29 mouse cellular contexts compared by ENCODE assay signal in genomic region chr6:126784206-126784605, GRCm38 (mm10). TPM values are rescaled to one million over a fixed set of nuclear protein-coding genes. Genes with fewer than 3 reads are reported as not detected.
DNase-seq lines count a peak whose midpoint lies in the region; ATAC-seq and TF ChIP-seq lines count a peak whose summit lies in the region.
"Had no signal": no experiment of that assay in that cellular context is flagged by ENCODE, and none has a peak within 500 bp of the region (broad histone marks: within the 10 kb centered on the region; RNA-seq: fewer than 3 reads in every experiment).

No protein-coding gene starts in this region.

- no peak for TF ChIP-seq CTCF in heart, adult 2 months (IDR thresholded peaks at IDR 0.05)
- TF ChIP-seq CTCF in brain, embryonic 14.5 days (IDR thresholded peaks at IDR 0.05; ENCODE audit: borderline replicate concordance, extremely low read depth, insufficient read depth, insufficient read length) = no peak

- no peaks in the 10 kb centered on the region for H3K36me3 ChIP-seq in heart, embryonic 11.5 days (ENCODE audit: control insufficient read depth, insufficient read depth, low read length)
- H3K36me3 ChIP-seq in heart, adult 2 months (ENCODE audit: control insufficient read depth, insufficient read depth, low read length) = no peaks in the 10 kb centered on the region
- no peaks in the 10 kb centered on the region for H3K36me3 ChIP-seq in heart, embryonic 14.5 days (ENCODE audit: control insufficient read depth, insufficient read depth, low read length)
- no peaks in the 10 kb centered on the region for H3K36me3 ChIP-seq in stomach, embryonic 14.5 days (ENCODE audit: control insufficient read depth, insufficient read depth, low read length)
- H3K36me3 ChIP-seq: embryonic facial prominence, embryonic 10.5 days; embryonic facial prominence, embryonic 13.5 days; forebrain, embryonic 12.5 days; forebrain, embryonic 15.5 days; G1E; hindbrain, embryonic 12.5 days; hindbrain, embryonic 15.5 days had no signal

- H3K4me2 ChIP-seq in heart, embryonic 11.5 days = peak overlapping the region; percentile 41; the same call in 1 of the 2 replicates
- H3K4me2 ChIP-seq in heart, embryonic 14.5 days (ENCODE audit: low read length) = peak overlapping the region; percentile 29; the same call in 1 of the 2 replicates
- H3K4me2 ChIP-seq in stomach, embryonic 14.5 days (replicated peaks; ENCODE audit: low read depth, low read length) = no peak overlapping the region
- H3K4me2 ChIP-seq: embryonic facial prominence, embryonic 13.5 days; forebrain, embryonic 12.5 days; forebrain, embryonic 15.5 days; hindbrain, embryonic 12.5 days; hindbrain, embryonic 15.5 days had no signal

- H3K4me3 ChIP-seq in heart, embryonic 11.5 days (ENCODE audit: low read depth, low read length) = no peak overlapping the region
- no peak overlapping the region for H3K4me3 ChIP-seq in heart, adult 2 months
- no peak overlapping the region for H3K4me3 ChIP-seq in heart, embryonic 14.5 days (ENCODE audit: control insufficient read depth in 1 of 2, insufficient read depth in 1 of 2, low read depth in 1 of 2, low read length in 2 of 2)
- no peak overlapping the region for H3K4me3 ChIP-seq in stomach, embryonic 14.5 days (ENCODE audit: low read depth, low read length)
- H3K4me3 ChIP-seq: embryonic facial prominence, embryonic 10.5 days; embryonic facial prominence, embryonic 13.5 days; erythroblast, embryonic 14.5 days; forebrain, embryonic 12.5 days; forebrain, embryonic 15.5 days; hindbrain, embryonic 12.5 days; hindbrain, embryonic 15.5 days had no signal

- ATAC-seq in heart, embryonic 11.5 days (replicated peaks; ENCODE audit: insufficient number of reproducible peaks, low FRiP score, low TSS enrichment) = no peak
- no peak for ATAC-seq in heart, embryonic 14.5 days (ENCODE audit: insufficient number of reproducible peaks, insufficient read depth, low FRiP score, low read depth)
- 0 out of 2 replicates have a peak, but pooled peaks have one; percentile 58 for ATAC-seq in stomach, embryonic 14.5 days (ENCODE audit: insufficient number of reproducible peaks, insufficient read depth, low FRiP score, low read depth)
- ATAC-seq: forebrain, embryonic 15.5 days; Patski had no signal

- no peaks in the 10 kb centered on the region for H3K27me3 ChIP-seq in heart, embryonic 11.5 days (ENCODE audit: control insufficient read depth, insufficient read depth, low read length)
- no peaks in the 10 kb centered on the region for H3K27me3 ChIP-seq in heart, adult 2 months (ENCODE audit: control insufficient read depth, insufficient read depth, low read length)
- H3K27me3 ChIP-seq in heart, embryonic 14.5 days (ENCODE audit: control insufficient read depth, insufficient read depth, low read length) = no peaks in the 10 kb centered on the region; the same call in 1 of the 2 replicates
- no peaks in the 10 kb centered on the region for H3K27me3 ChIP-seq in stomach, embryonic 14.5 days (ENCODE audit: control insufficient read depth, insufficient read depth, low read length)
- H3K27me3 ChIP-seq: embryonic facial prominence, embryonic 13.5 days; forebrain, embryonic 12.5 days; forebrain, embryonic 15.5 days; hindbrain, embryonic 12.5 days; hindbrain, embryonic 15.5 days had no signal

- no peak overlapping the region for H3K9ac ChIP-seq in heart, embryonic 11.5 days (ENCODE audit: low read depth, low read length)
- H3K9ac ChIP-seq in heart, adult 2 months (ENCODE audit: low read depth, low read length) = no peak overlapping the region
- H3K9ac ChIP-seq in heart, embryonic 14.5 days (ENCODE audit: low read length) = no peak overlapping the region
- no peak overlapping the region for H3K9ac ChIP-seq in stomach, embryonic 14.5 days (replicated peaks; ENCODE audit: low read depth, low read length)
- H3K9ac ChIP-seq: embryonic facial prominence, embryonic 13.5 days; forebrain, embryonic 12.5 days; forebrain, embryonic 15.5 days; hindbrain, embryonic 12.5 days; hindbrain, embryonic 15.5 days had no signal

- H3K9me3 ChIP-seq in heart, embryonic 11.5 days (replicated peaks; ENCODE audit: control insufficient read depth, low read length) = no peaks in the 10 kb centered on the region
- H3K9me3 ChIP-seq in heart, embryonic 14.5 days (ENCODE audit: control insufficient read depth, low read length) = no peaks in the 10 kb centered on the region
- H3K9me3 ChIP-seq in stomach, embryonic 14.5 days (ENCODE audit: control insufficient read depth, low read depth, low read length) = no peaks in the 10 kb centered on the region
- H3K9me3 ChIP-seq: embryonic facial prominence, embryonic 10.5 days; embryonic facial prominence, embryonic 13.5 days; forebrain, embryonic 12.5 days; forebrain, embryonic 15.5 days; hindbrain, embryonic 12.5 days; hindbrain, embryonic 15.5 days had no signal

- 48% methylated on average over 5 of the region's 5 CpGs for WGBS in heart, embryonic 11.5 days (ENCODE audit: insufficient replicate concordance)
- WGBS in heart, adult 2 months = 48% methylated on average over 5 of the region's 5 CpGs
- 40% methylated on average over 5 of the region's 5 CpGs for WGBS in heart, embryonic 14.5 days
- WGBS in stomach, embryonic 14.5 days = 48% methylated on average over 5 of the region's 5 CpGs

- DNase-seq in heart, adult 2 months = no peak
- no peak for DNase-seq in heart, postnatal 36 days
- peak; percentile 21 for DNase-seq in brain, embryonic 14.5 days (ENCODE audit: low read depth)
- no peak for DNase-seq in layer of hippocampus, postnatal 25 days (ENCODE audit: extremely low spot score in 1 of 2, low spot score in 1 of 2)
- DNase-seq: adrenal gland, postnatal 10 days; adrenal gland, postnatal 36 days; B cell, adult 2 months; cerebellum, adult 11 months; cerebellum, adult 2 months; cerebellum, adult 9-11 months; cerebellum, postnatal 25 days; gastrocnemius, postnatal 10 days; gastrocnemius, postnatal 36 days; kidney, adult 2 months had no signal

- no peaks in the 10 kb centered on the region for H3K79me2 ChIP-seq in heart, adult 2 months (replicated peaks; ENCODE audit: control insufficient read depth, insufficient read depth, low read length)

- peaks cover 5% of the 10 kb centered on the region; the same call in 1 of the 2 replicates for H3K4me1 ChIP-seq in heart, embryonic 11.5 days (ENCODE audit: control insufficient read depth, insufficient read depth, low read length)
- no peaks in the 10 kb centered on the region for H3K4me1 ChIP-seq in heart, adult 2 months (ENCODE audit: control insufficient read depth, insufficient read depth, low read length)
- 0 out of 4 replicates have a peak, but pooled peaks cover 2 to 5% of the 10 kb centered on the region in 2 experiments for H3K4me1 ChIP-seq in heart, embryonic 14.5 days (ENCODE audit: control insufficient read depth in 2 of 2, insufficient read depth in 2 of 2, low read length in 2 of 2)
- H3K4me1 ChIP-seq in stomach, embryonic 14.5 days (ENCODE audit: control insufficient read depth, insufficient read depth, low read length) = no peaks in the 10 kb centered on the region
- H3K4me1 ChIP-seq: embryonic facial prominence, embryonic 10.5 days; embryonic facial prominence, embryonic 13.5 days; forebrain, embryonic 12.5 days; forebrain, embryonic 15.5 days; hindbrain, embryonic 12.5 days; hindbrain, embryonic 15.5 days had no signal

- no peak for TF ChIP-seq EP300 in heart, adult 2 months (IDR thresholded peaks at IDR 0.05; ENCODE audit: insufficient read depth, low read depth, low read length)

- intact Hi-C loops in heart, adult 2 months (cut with DNase I) = no loop called here
- intact Hi-C loops in heart, postnatal 36 days (cut with DNase I) = no loop called here

- H3K27ac ChIP-seq in heart, embryonic 11.5 days (ENCODE audit: low read depth, low read length) = no peak overlapping the region
- H3K27ac ChIP-seq in heart, adult 2 months = no peak overlapping the region
- no peak overlapping the region for H3K27ac ChIP-seq in heart, embryonic 14.5 days (replicated peaks in 1 of 2; ENCODE audit: control insufficient read depth in 1 of 2, insufficient read depth in 1 of 2, low read depth in 2 of 2, low read length in 2 of 2)
- no peak overlapping the region for H3K27ac ChIP-seq in stomach, embryonic 14.5 days (ENCODE audit: low read length)
- H3K27ac ChIP-seq: embryonic facial prominence, embryonic 10.5 days; embryonic facial prominence, embryonic 13.5 days; forebrain, embryonic 12.5 days; forebrain, embryonic 15.5 days; hindbrain, embryonic 12.5 days; hindbrain, embryonic 15.5 days had no signal

- no peak for TF ChIP-seq POLR2A in heart, adult 2 months (IDR thresholded peaks at IDR 0.05; ENCODE audit: insufficient read depth, low read depth, low read length)
- TF ChIP-seq POLR2A in brain, embryonic 14.5 days (IDR thresholded peaks at IDR 0.05; ENCODE audit: borderline replicate concordance, extremely low read depth, insufficient read depth, insufficient read length, poor library complexity, severe bottlenecking) = no peak

RNA-seq across cellular contexts. Expression of gene Kcna6, which starts 43.7 kb away (rescaled TPM):
- 0.97 and 1.5 TPM in 2 replicates for polyA plus RNA-seq in heart, embryonic 11.5 days (2014; fragmentation: Nextera tagmentation; extraction: Ambion mirVana)
- 1 to 10 TPM; 1.2 TPM for total RNA-seq in heart, adult 2 months (2021)
- 1.1 and 1.2 TPM in 2 replicates for polyA plus RNA-seq in heart, adult 2 months (2012; rRNA removed)
- 0.58 and 1.0 TPM in 2 replicates for polyA plus RNA-seq in heart, embryonic 14.5 days (2014; fragmentation: Nextera tagmentation; extraction: Ambion mirVana)
- total RNA-seq in heart, postnatal 36 days (2021) = 1 to 10 TPM; 1.2 to 1.3 TPM
- polyA plus RNA-seq in brain, embryonic 14.5 days (2012; rRNA removed) = 7.9 and 14.8 TPM in 2 replicates
- polyA plus RNA-seq in stomach, embryonic 14.5 days (2014; fragmentation: Nextera tagmentation; extraction: Ambion mirVana) = 3.6 and 5.1 TPM in 2 replicates
- total RNA-seq in layer of hippocampus, postnatal 25 days (2021) = 10 to 100 TPM; 48.6 to 51.2 TPM
- total RNA-seq: CH12.LX; common myeloid progenitor, adult 5-6 weeks; hematopoietic stem cell, adult 5-6 weeks had no signal
- polyA plus RNA-seq: erythroblast, embryonic 14.5 days; G1E had no signal
